Mouse (Mus musculus) limb, embryonic 15.5 days (tissue): ENCODE data around the gene Dhrs2. TPM values are rescaled to one million over a fixed set of nuclear protein-coding genes. Genes with fewer than 3 reads are reported as not detected.
A peak's percentile ranks its signal among the peaks of the same experiment; 100 is the strongest.

Experiments
- ATAC-seq: fragments of 200-750 bp; cut with Nextera tagmentation; 2 replicates; pipeline ENCODE4 v1.8.0; 2017; ENCODE audit warnings: low read depth, moderate TSS enrichment; ENCODE audit not compliant: insufficient number of reproducible peaks, low FRiP score, low TSS enrichment
- H3K27ac ChIP-seq: fragments of 300-500 bp; sonication (generic); 2 replicates; pipeline ENCODE4 v1.5.1; 2015; ENCODE audit warnings: moderate library complexity, mild to moderate bottlenecking, inconsistent platforms
- H3K27me3 ChIP-seq: fragments of 300-500 bp; sonication (generic); 2 replicates; pipeline ENCODE4 v1.6.1; 2015; ENCODE audit warnings: inconsistent platforms
- H3K36me3 ChIP-seq: fragments of 300-500 bp; sonication (generic); 2 replicates; pipeline ENCODE4 v1.6.1; 2015; ENCODE audit warnings: inconsistent platforms
- H3K4me1 ChIP-seq: fragments of 300-500 bp; sonication (generic); 2 replicates; pipeline ENCODE4 v1.6.1; 2015; ENCODE audit warnings: inconsistent platforms
- H3K4me2 ChIP-seq: fragments of 300-500 bp; sonication (generic); 2 replicates; pipeline ENCODE4 v1.6.1; 2015; ENCODE audit warnings: mild to moderate bottlenecking, inconsistent platforms
- H3K4me3 ChIP-seq: fragments of 300-500 bp; sonication (generic); 2 replicates; pipeline ENCODE4 v1.5.1; 2015; ENCODE audit warnings: mild to moderate bottlenecking, inconsistent platforms
- H3K9ac ChIP-seq: fragments of 300-500 bp; sonication (generic); 2 replicates; pipeline ENCODE4 v1.6.1; 2015; ENCODE audit warnings: inconsistent platforms
- H3K9me3 ChIP-seq: fragments of 300-500 bp; sonication (generic); 2 replicates; pipeline ENCODE4 v1.6.1; 2016; ENCODE audit warnings: inconsistent platforms
- WGBS: fragments of 180-500 bp; shearing (Covaris S2); methylation state at CpG from one replicate; pipeline ENCODE4 v1.1.7; 2015; 5-methylcytosine and 5-hydroxymethylcytosine counted together
- polyA plus RNA-seq: library from polyadenylated mRNA; unstranded; fragments of >200 nt; fragmentation: Nextera tagmentation; extraction: Ambion mirVana; gene quantifications from 2 replicates; pipeline ENCODE4 v1.2.1, GENCODE M21; 2015

Gene Dhrs2
- 0.56 and 0.64 TPM in 2 replicates for polyA plus RNA-seq

GRCm38 (mm10) chr14:55221707-55222106, at the start of gene Dhrs2:
Gene Dhrs2, plus strand, starts transcription at chr14:55222007.
- WGBS, result 72% methylated on average over 9 of the region's 9 CpGs
- Histone ChIP-seq H3K27ac (0 out of 2 replicates have a peak within 1 kb of the TSS, but pooled peaks have one; percentile 11), H3K4me1 (peaks cover 11% of the 10 kb centered on the region), H3K4me2 (no peak within 1 kb of the TSS), H3K36me3 (no peaks in the 10 kb centered on the region), H3K27me3 (no peaks in the 10 kb centered on the region), H3K4me3 (no peak within 1 kb of the TSS), H3K9ac (no peak within 1 kb of the TSS), H3K9me3 (no peaks in the 10 kb centered on the region)
- no peak for ATAC-seq

- Histone ChIP-seq H3K4me2 (no peak overlapping the region), H3K27ac (no peak overlapping the region), H3K9me3 (no peaks in the 10 kb centered on the region), H3K27me3 (no peaks in the 10 kb centered on the region; the same call in none of the 2 replicates), H3K9ac (no peak overlapping the region), H3K4me3 (no peak overlapping the region), H3K4me1 (no peaks in the 10 kb centered on the region), H3K36me3 (no peaks in the 10 kb centered on the region)
- ATAC-seq, result no peak
- 68% methylated on average over 6 of the region's 6 CpGs for WGBS
Measured at GRCm38 (mm10) chr14:55174164-55174563, 47.6 kb upstream of the Dhrs2 start.

GRCm38 (mm10) chr14:55177274-55177673, 44.5 kb upstream of the Dhrs2 start:
- Histone ChIP-seq H3K4me2 (no peak overlapping the region), H3K4me1 (no peaks in the 10 kb centered on the region), H3K9me3 (no peaks in the 10 kb centered on the region), H3K27ac (no peak overlapping the region), H3K9ac (no peak overlapping the region), H3K4me3 (no peak overlapping the region), H3K27me3 (no peaks in the 10 kb centered on the region; the same call in 1 of the 2 replicates), H3K36me3 (no peaks in the 10 kb centered on the region)
- ATAC-seq, result no peak
- 42% methylated on average over 5 of the region's 5 CpGs for WGBS

GRCm38 (mm10) chr14:55180951-55181350, 40.9 kb upstream of the Dhrs2 start:
- no peak overlapping the region for H3K4me3 ChIP-seq
- H3K9me3 ChIP-seq, result no peaks in the 10 kb centered on the region
- no peak overlapping the region for H3K4me2 ChIP-seq
- H3K4me1 ChIP-seq, result no peaks in the 10 kb centered on the region
- WGBS, result 35% methylated on average over 3 of the region's 3 CpGs
- no peak for ATAC-seq
- H3K36me3 ChIP-seq, result no peaks in the 10 kb centered on the region
- H3K9ac ChIP-seq, result no peak overlapping the region
- no peak overlapping the region for H3K27ac ChIP-seq
- H3K27me3 ChIP-seq, result no peaks in the 10 kb centered on the region; the same call in 1 of the 2 replicates

- Histone ChIP-seq H3K9ac (no peak overlapping the region), H3K27me3 (no peaks in the 10 kb centered on the region; the same call in 1 of the 2 replicates), H3K27ac (no peak overlapping the region), H3K9me3 (no peaks in the 10 kb centered on the region), H3K4me2 (no peak overlapping the region), H3K4me1 (no peaks in the 10 kb centered on the region), H3K36me3 (no peaks in the 10 kb centered on the region), H3K4me3 (no peak overlapping the region)
- ATAC-seq, result no peak
- 80% methylated on average over 3 of the region's 3 CpGs for WGBS
Measured at GRCm38 (mm10) chr14:55183231-55183630, 38.6 kb upstream of the Dhrs2 start.

- no peaks in the 10 kb centered on the region for H3K9me3 ChIP-seq
- H3K4me2 ChIP-seq, result no peak overlapping the region
- H3K27me3 ChIP-seq, result peaks cover 4% of the 10 kb centered on the region; the same call in 1 of the 2 replicates
- no peak overlapping the region for H3K4me3 ChIP-seq
- 84% methylated on average over 3 of the region's 3 CpGs for WGBS
- H3K4me1 ChIP-seq, result 0 out of 2 replicates have a peak, but pooled peaks cover 2% of the 10 kb centered on the region
- H3K9ac ChIP-seq, result no peak overlapping the region
- H3K36me3 ChIP-seq, result no peaks in the 10 kb centered on the region
- ATAC-seq, result no peak
- H3K27ac ChIP-seq, result no peak overlapping the region
Measured at GRCm38 (mm10) chr14:55184640-55185145, 37.1 kb upstream of the Dhrs2 start.

- Histone ChIP-seq H3K4me3 (no peak overlapping the region), H3K4me1 (0 out of 2 replicates have a peak, but pooled peaks cover 2% of the 10 kb centered on the region), H3K4me2 (no peak overlapping the region), H3K27me3 (peaks cover 4% of the 10 kb centered on the region; the same call in 1 of the 2 replicates), H3K27ac (no peak overlapping the region), H3K36me3 (no peaks in the 10 kb centered on the region), H3K9ac (no peak overlapping the region), H3K9me3 (no peaks in the 10 kb centered on the region)
- ATAC-seq, result no peak
- 30% methylated on average over 4 of the region's 4 CpGs for WGBS
Measured at GRCm38 (mm10) chr14:55188491-55188890, 33.3 kb upstream of the Dhrs2 start.

- no peak for ATAC-seq
- Histone ChIP-seq H3K9ac (no peak overlapping the region), H3K4me1 (peaks cover 9% of the 10 kb centered on the region; the same call in 1 of the 2 replicates)
Measured at GRCm38 (mm10) chr14:55189351-55189769, 32.4 kb upstream of the Dhrs2 start.

GRCm38 (mm10) chr14:55193354-55193753, 28.5 kb upstream of the Dhrs2 start:
- Histone ChIP-seq H3K36me3 (no peaks in the 10 kb centered on the region), H3K4me3 (no peak overlapping the region), H3K27ac (no peak overlapping the region), H3K4me1 (peaks cover 9% of the 10 kb centered on the region; the same call in 1 of the 2 replicates), H3K9me3 (no peaks in the 10 kb centered on the region), H3K9ac (no peak overlapping the region), H3K4me2 (no peak overlapping the region), H3K27me3 (peaks cover 4% of the 10 kb centered on the region; the same call in 1 of the 2 replicates)
- 84% methylated on average over 8 of the region's 8 CpGs for WGBS
- no peak for ATAC-seq

More at GRCm38 (mm10) chr14:55189351-55189769, 32.4 kb upstream of the Dhrs2 start:
- H3K4me3 ChIP-seq, result no peak overlapping the region
- H3K36me3 ChIP-seq, result no peaks in the 10 kb centered on the region
- H3K9me3 ChIP-seq, result no peaks in the 10 kb centered on the region
- no peak overlapping the region for H3K27ac ChIP-seq
- H3K27me3 ChIP-seq, result peaks cover 4% of the 10 kb centered on the region; the same call in 1 of the 2 replicates
- H3K4me2 ChIP-seq, result no peak overlapping the region
- WGBS, result 28% methylated on average over 9 of the region's 9 CpGs

GRCm38 (mm10) chr14:55193876-55194635, 27.8 kb upstream of the Dhrs2 start:
- Histone ChIP-seq H3K4me3 (no peak overlapping the region), H3K9ac (no peak overlapping the region), H3K27me3 (peaks cover 3% of the 10 kb centered on the region; the same call in 1 of the 2 replicates), H3K4me1 (peaks cover 7% of the 10 kb centered on the region; the same call in 1 of the 2 replicates), H3K4me2 (no peak overlapping the region), H3K36me3 (no peaks in the 10 kb centered on the region), H3K9me3 (no peaks in the 10 kb centered on the region), H3K27ac (no peak overlapping the region)
- no peak for ATAC-seq
- 54% methylated on average over 14 of the region's 14 CpGs for WGBS

GRCm38 (mm10) chr14:55194786-55195185, 27.0 kb upstream of the Dhrs2 start:
- no peak overlapping the region for H3K4me3 ChIP-seq
- H3K9me3 ChIP-seq, result no peaks in the 10 kb centered on the region
- no peak overlapping the region for H3K27ac ChIP-seq
- H3K27me3 ChIP-seq, result no peaks in the 10 kb centered on the region
- H3K4me1 ChIP-seq, result peaks cover 7% of the 10 kb centered on the region; the same call in 1 of the 2 replicates
- H3K4me2 ChIP-seq, result no peak overlapping the region
- H3K9ac ChIP-seq, result no peak overlapping the region
- ATAC-seq, result no peak
- no peaks in the 10 kb centered on the region for H3K36me3 ChIP-seq
- WGBS, result 34% methylated on average over 6 of the region's 6 CpGs

GRCm38 (mm10) chr14:55197121-55197520, 24.7 kb upstream of the Dhrs2 start:
- Histone ChIP-seq H3K4me1 (peaks cover 7% of the 10 kb centered on the region; the same call in 1 of the 2 replicates), H3K36me3 (no peaks in the 10 kb centered on the region), H3K27ac (no peak overlapping the region), H3K4me3 (no peak overlapping the region), H3K9ac (no peak overlapping the region), H3K9me3 (no peaks in the 10 kb centered on the region), H3K4me2 (no peak overlapping the region), H3K27me3 (no peaks in the 10 kb centered on the region)
- WGBS, result 39% methylated on average over 2 of the region's 2 CpGs
- ATAC-seq, result no peak
